Mouse (Mus musculus): ENCODE measurements at regions not wholly inside any gene's neighbourhood (a gene's known extent, or its start where the extent isn't known, plus 50 kb on each side); places are given as distances from the start of the nearest gene placed in this dataset.

- TF ChIP-seq CTCF (IDR thresholded peaks at IDR 0.05; ENCODE audit: extremely low read depth, insufficient read depth, low read length): no peak
- TF ChIP-seq POLR2A (IDR thresholded peaks at IDR 0.05; ENCODE audit: extremely low read depth, insufficient read depth, low read length): no peak
Measured at GRCm38 (mm10) chr1:14613232-14613894, 1479.8 kb downstream of the 4930444P10Rik start.
